Mouse (Mus musculus) embryo, embryonic 11.5 days (tissue): ENCODE data around the gene Olfr679.
"Not testable (repeated sequence)": the region's sequence is repeated elsewhere in the genome, so short reads cannot be mapped to it uniquely, and the experiment has no call there.

Experiments used
- DNase-seq: peaks from one replicate; pipeline ENCODE4 v3.0.0-alpha.2; 2012; ENCODE audit warnings: low read depth, low spot score

The Olfr679 gene

GRCm38 (mm10) chr7:105080905-105081304 lies at the start of gene Olfr679:
Gene Olfr679 (plus strand): TSS chr7:105081205.
- no peak for DNase-seq

DNA sequence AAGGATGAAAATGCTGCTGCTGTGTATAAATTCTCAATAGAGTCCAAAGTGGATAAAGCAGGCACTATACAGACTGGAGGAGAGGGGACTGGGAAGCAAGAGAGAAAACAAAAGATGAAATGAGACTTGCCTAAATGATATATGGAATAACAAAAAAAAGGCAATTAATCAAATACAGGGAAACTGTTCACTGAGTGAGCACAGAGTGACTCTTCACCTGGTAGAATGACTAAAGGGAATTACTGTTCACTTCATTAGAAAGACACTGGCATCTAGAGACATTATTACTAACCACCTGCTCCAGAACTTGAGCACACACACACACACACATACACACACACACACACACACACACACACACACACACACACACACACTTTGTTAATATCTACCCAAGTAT lies 48.6 kb upstream of the Olfr679 start, which contains the start of gene Olfr676:
Gene Olfr676 (plus strand): TSS at position 301 of the 400 bp plus-strand sequence.
- DNase-seq, result no peak

DNA sequence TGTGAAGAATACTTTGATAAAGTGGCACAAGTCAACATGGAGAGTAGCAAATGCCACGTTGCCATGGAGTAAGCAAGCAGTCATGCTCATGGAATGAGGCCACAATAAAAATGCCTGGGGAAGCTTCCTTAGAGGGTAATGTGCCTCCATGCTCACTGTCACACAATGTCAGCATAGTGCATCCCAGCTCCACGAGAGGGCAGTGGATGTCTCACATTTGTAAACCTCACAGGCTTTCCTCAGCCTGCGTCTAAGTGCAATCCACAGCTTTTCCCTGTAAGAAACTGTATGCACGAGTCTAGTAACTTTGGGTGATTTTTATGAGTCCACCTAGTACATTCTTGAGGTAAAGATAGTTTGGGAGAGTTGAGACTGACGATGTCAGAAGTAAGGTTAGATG lies 47.2 kb upstream of the Olfr679 start:
- DNase-seq, result not testable (repeated sequence)

DNA sequence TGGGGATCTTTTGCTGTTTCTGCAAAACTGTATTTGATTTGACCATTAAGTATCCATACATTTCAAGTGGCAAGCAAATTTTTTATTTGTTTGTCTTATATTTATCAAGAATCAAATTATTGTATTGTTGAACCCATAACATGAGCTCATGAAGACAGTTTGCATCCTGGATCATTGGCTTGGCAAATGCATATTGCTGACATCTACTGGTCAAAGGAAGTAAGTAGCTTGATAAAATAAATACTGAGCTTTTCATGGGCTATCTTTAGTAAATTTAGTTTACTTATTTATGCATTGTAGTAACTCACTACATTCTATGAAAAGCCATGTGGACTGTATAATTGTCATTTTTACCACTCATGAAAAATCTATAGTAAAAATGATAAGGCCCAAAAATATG lies 22.1 kb upstream of the Olfr679 start:
- DNase-seq, result no peak

DNA sequence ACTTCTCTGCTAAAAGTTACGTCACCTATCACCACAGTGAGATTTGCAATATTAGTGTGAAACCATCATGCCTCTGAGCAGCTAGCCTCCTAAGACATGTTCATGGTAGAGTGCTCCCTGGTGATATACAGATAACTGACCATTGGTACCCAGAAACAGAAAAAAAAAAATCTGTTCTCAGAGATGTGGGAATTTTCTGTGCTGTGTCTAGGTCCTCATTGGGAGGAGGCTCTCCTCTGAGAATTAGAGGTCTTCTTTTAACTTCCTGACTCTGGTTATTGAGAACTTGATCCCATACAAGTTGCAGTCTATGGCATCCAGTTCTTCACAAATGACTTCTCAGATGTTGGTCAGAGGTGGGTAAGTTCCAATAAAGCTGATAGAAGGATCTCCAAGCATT lies 16.8 kb upstream of the Olfr679 start, which contains the start of gene Olfr678:
Gene Olfr678 (plus strand): TSS at position 301 of the 400 bp plus-strand sequence.
- DNase-seq, result no peak

DNA sequence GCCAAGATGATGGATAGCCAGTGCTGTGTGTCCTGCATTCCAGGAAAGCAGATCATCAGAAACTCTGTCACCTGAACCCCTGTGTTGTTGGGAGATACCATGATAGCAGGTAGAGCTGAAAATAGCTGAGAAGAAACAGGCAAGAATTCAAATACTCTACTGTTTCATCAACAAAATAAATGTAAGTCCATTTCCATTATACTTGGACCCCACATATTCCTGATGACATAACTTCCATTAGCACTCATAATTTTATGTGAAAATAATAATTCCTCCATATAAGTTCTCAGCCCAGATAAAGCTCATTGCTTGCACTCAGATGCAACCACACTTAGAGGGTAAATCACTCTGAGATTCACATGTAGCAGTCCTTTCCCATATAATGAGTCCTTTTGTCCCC lies 11.7 kb downstream of the Olfr679 start, which contains the start of gene Olfr680-ps1:
Gene Olfr680-ps1 (minus strand): TSS at position 101 of the 400 bp plus-strand sequence.
- DNase-seq, result not testable (repeated sequence)

DNA sequence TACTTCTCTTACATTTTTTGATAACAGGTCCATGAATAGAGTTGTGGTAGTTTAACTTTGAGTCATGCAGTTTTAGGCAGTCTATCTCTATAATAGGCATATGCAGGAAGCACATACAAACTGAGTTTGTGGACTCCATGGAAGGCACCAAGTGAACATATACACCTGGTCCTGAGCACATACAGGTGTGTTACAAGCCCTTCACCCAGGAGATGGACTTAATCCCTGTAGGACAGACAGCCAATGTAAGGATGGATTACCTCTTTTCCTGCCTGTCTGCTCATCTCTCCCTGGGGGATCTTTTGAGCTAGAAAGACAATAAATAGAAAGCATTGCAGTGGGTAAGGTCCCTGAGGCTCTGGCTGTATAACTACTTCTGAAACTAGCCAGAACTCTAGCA lies 35.5 kb downstream of the Olfr679 start, which contains the start of gene Olfr681:
Gene Olfr681 (plus strand): TSS at position 301 of the 400 bp plus-strand sequence.
- no peak for DNase-seq
